Mouse (Mus musculus) embryo, embryonic 10 days (tissue): ENCODE data around the gene 9130019O22Rik.
"Not testable (repeated sequence)": the region's sequence is repeated elsewhere in the genome, so short reads cannot be mapped to it uniquely, and the experiment has no call there.

ENCODE experiments used
- DNase-seq: peaks from one replicate; pipeline ENCODE4 v3.0.0-alpha.2; 2015; ENCODE audit warnings: low spot score

9130019O22Rik gene

GRCm38 (mm10) chr7:127386641-127387392 is at the start of gene 9130019O22Rik:
Gene 9130019O22Rik (minus strand): TSS chr7:127387166.
- DNase-seq = peak; percentile 94

- DNase-seq = no peak
These were observed 48.2 kb upstream of the 9130019O22Rik start for GRCm38 (mm10) chr7:127435206-127435605.

GRCm38 (mm10) chr7:127426354-127426753 is 39.4 kb upstream of the 9130019O22Rik start:
- DNase-seq = no peak

- DNase-seq = no peak
These were observed 38.9 kb upstream of the 9130019O22Rik start for GRCm38 (mm10) chr7:127425911-127426310.

- no peak for DNase-seq
These were observed 38.3 kb upstream of the 9130019O22Rik start for GRCm38 (mm10) chr7:127425291-127425690.

GRCm38 (mm10) chr7:127422247-127422646 is 35.3 kb upstream of the 9130019O22Rik start:
- DNase-seq = peak; percentile 33

GRCm38 (mm10) chr7:127421388-127422191 is 34.6 kb upstream of the 9130019O22Rik start, which contains the start of gene Zfp688:
Gene Zfp688 (minus strand): TSS chr7:127422068.
- DNase-seq = peak; percentile 98

- DNase-seq = no peak
These were observed 24.5 kb upstream of the 9130019O22Rik start for GRCm38 (mm10) chr7:127411418-127411817.

- peak; percentile 95 for DNase-seq
These were observed 19.3 kb upstream of the 9130019O22Rik start, which contains the start of gene Zfp764 for GRCm38 (mm10) chr7:127406002-127406987. Gene Zfp764 (minus strand): TSS chr7:127406822.

GRCm38 (mm10) chr7:127404101-127404500 is 17.1 kb upstream of the 9130019O22Rik start:
- not testable (repeated sequence) for DNase-seq

GRCm38 (mm10) chr7:127402980-127403379 is 16.0 kb upstream of the 9130019O22Rik start:
- DNase-seq = no peak

- DNase-seq = no peak
These were observed 13.4 kb upstream of the 9130019O22Rik start for GRCm38 (mm10) chr7:127400355-127400754.

- peak; percentile 11 for DNase-seq
These were observed 7.0 kb upstream of the 9130019O22Rik start for GRCm38 (mm10) chr7:127393944-127394333.

- DNase-seq = peak; percentile 99
These were observed 6.4 kb upstream of the 9130019O22Rik start, which contains the start of gene E430018J23Rik for GRCm38 (mm10) chr7:127393157-127393943. Gene E430018J23Rik (minus strand): TSS chr7:127393629.

GRCm38 (mm10) chr7:127392251-127392824 is 5.4 kb upstream of the 9130019O22Rik start:
- no peak for DNase-seq

GRCm38 (mm10) chr7:127391538-127391937 is 4.6 kb upstream of the 9130019O22Rik start:
- DNase-seq = no peak

- no peak for DNase-seq
These were observed 3.3 kb upstream of the 9130019O22Rik start for GRCm38 (mm10) chr7:127390306-127390705.

- DNase-seq = not testable (repeated sequence)
These were observed 1.2 kb upstream of the 9130019O22Rik start for GRCm38 (mm10) chr7:127388201-127388600.

GRCm38 (mm10) chr7:127385560-127385959 is 1.4 kb downstream of the 9130019O22Rik start:
- DNase-seq = not testable (repeated sequence)

GRCm38 (mm10) chr7:127378310-127378921 is 8.6 kb downstream of the 9130019O22Rik start:
- no peak for DNase-seq
